Mouse (Mus musculus) embryonic fibroblast, embryonic 13.5 days (primary cell): ENCODE data around the gene Olfr99.

ENCODE experiments used
- CTCF ChIP-seq: IDR thresholded peaks from 2 replicates; pipeline ENCODE4 v1.5.1; 2011; ENCODE audit warnings: mild to moderate bottlenecking, control low read depth, low read length, moderate library complexity, borderline replicate concordance; ENCODE audit not compliant: insufficient read depth
- POLR2A ChIP-seq: IDR thresholded peaks from 2 replicates; pipeline ENCODE4 v1.6.1; 2011; ENCODE audit warnings: low read depth, mild to moderate bottlenecking, control low read depth, low read length, moderate library complexity

DNA sequence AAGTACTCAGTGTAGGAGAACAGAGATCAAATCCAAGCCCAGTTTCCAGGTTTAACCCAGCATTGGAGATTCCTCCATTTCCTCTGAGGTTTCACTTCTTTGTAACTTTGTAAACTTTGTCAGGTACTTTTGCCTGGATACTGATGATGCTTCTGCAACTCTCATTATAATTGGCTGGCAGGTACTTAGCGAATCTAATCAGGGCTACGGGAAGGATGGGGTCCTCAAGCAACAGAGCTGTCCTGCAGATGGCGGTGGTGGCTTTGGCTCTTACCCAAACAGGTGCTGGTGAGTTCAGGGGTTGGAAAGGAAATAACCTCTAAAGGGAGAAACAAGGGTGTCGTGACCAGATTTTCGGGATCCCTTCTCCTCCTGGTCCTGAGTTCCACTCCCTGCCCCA lies 36.5 kb downstream of the Olfr99 start:
- TF ChIP-seq CTCF: no peak
- TF ChIP-seq POLR2A: no peak
